Mouse (Mus musculus) erythroid progenitor cell, adult 5-6 weeks (primary cell): ENCODE data around the gene Gm33543. TPM values are rescaled to one million over a fixed set of nuclear protein-coding genes. Genes with fewer than 3 reads are reported as not detected.

Experiments
- ATAC-seq: replicated peaks from 2 replicates; pipeline ENCODE4 v1.8.0; 2016; ENCODE audit warnings: moderate number of reproducible peaks, mild to moderate bottlenecking, moderate TSS enrichment, inconsistent platforms; ENCODE audit not compliant: poor library complexity, low FRiP score, severe bottlenecking
- total RNA-seq, 2 experiments: library from RNA; stranded (forward) in 1 of 2; stranded (reverse) in 1 of 2; fragments of 150-400 nt in 1 of 2; fragments of 186-747, 209-891 nt in 1 of 2; gene quantifications; 2 replicates each; pipeline versions ENCODE4 v1.2.3 to v1.2.4; 2015 to 2017; ENCODE audit warnings: low replicate concordance in 2 of 2

The Gm33543 gene
- not detected in 2 replicates for total RNA-seq (2015; ENCODE audit: low replicate concordance)
- not detected in 2 replicates for total RNA-seq (2017; ENCODE audit: low replicate concordance)

- no peak for ATAC-seq
These were observed at the start of gene Gm33543 for GRCm38 (mm10) chr10:95842789-95843637. Gene Gm33543 (minus strand): TSS chr10:95842930.

DNA sequence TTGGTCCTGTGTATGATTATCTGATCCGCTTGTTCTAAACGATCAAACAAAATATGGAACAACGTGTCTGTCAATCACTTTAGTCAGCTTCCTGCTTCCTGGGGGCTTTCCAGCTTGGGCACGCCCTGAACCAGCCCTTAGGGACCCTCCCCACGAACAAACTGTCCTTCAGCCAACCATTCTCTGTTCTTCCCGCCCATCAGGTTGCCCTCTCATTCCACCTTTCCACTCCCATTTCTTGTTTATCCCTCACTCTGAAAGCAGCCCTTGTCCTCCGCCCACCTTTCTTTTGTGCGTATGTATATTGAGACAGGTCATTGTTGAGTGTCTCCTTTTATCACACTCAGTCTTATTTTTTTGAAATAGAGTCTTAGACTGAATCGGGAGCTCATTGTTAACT is 49.4 kb upstream of the Gm33543 start:
- ATAC-seq, result no peak

GRCm38 (mm10) chr10:95891214-95891960 is 48.7 kb upstream of the Gm33543 start:
- ATAC-seq, result no peak

DNA sequence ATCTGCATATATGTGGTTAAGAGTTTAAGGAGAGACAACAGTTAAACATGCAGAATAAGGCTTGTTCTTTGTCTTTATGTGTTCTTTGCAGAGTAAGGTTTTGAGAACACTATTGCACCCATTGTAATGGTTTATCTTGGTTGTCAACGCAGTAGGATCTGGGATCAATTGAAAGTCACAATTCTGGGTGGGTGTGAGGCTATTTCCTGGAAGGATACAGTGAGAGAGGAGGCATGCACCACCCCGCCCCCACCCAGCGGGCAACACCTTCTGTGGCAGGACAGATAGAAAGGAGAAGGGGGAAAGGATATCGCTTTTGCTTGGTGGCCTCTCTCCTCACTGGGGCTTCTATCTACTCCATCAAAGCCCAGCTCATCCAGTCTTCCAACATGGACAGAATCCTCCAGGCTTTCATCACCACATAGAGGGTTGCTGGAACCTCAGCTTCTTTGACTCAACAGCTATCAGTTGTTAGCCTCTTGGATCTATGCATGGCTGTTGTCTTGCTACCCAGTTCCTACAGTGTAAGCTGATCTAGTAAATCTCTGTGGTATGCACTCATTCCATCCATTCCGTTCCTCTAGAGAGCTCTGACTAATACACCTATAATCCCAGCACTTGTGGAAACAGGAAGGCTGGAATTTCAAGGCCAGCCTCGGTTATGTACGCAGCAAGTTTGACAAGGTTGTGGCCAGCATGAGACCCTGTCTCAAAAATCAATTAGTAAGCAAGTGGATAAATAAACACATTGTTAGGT is 41.2 kb upstream of the Gm33543 start:
- ATAC-seq, result no peak

DNA sequence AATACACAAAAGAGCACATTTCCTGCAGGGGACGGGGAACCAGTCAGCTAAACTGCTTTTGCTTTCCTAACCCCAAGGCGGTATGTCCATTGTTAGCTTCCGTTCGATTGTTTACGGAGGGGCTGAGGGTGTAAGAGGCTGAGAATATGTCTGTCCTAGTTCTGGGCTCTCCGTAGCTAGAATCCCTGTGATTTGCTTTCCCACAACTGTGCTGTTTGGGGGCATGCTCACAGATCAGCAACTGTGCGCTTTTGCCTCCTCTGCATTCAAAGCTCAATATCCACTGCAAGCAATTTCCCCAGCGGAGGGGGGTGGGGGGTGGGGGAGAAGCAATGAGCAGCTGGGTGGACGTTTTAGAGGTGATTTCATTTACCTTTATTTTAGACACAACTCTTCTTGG is 39.3 kb upstream of the Gm33543 start:
- no peak for ATAC-seq

- ATAC-seq, result no peak
These were observed 37.5 kb upstream of the Gm33543 start for GRCm38 (mm10) chr10:95879983-95880934.

DNA sequence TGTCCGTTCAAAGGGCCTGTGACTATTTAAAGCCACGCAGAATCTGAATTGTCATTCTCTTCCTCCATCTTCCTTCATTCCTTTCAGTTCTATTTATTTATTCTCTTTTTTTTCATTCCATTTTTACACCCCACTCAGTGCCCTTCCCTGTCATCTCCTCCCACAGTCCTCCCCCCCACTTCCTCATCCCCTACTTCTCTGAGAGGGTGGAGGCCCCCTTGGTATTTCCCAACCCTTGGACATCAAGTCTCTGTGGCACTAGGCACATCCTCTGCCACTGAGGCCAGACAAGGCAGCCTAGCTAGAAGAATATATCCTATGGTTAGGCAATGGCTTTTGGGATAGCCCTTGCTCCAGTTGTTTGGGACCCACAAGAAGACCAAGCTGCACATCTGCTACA is 28.1 kb upstream of the Gm33543 start:
- ATAC-seq, result no peak

GRCm38 (mm10) chr10:95868348-95868747 is 25.6 kb upstream of the Gm33543 start:
- ATAC-seq, result no peak

DNA sequence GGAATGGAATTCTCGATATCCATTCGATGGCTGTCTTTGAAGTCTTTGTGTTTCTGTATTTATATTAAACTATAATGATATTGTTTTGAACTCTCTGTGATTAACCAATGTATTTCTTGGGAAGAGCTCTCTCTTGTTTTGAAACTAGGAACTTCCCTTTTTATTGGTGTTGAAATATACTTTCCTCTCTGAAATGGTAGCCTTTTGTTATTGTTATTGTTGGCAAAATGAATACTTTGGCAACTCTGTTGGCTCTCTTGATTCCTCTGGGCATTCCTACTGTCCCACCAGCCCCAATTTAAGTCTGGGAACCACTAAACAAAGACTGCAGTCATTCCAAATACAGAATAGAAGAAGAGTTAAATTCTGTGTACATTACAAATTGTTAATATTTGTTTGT is 24.9 kb upstream of the Gm33543 start:
- ATAC-seq, result no peak

GRCm38 (mm10) chr10:95864349-95865124 is 21.8 kb upstream of the Gm33543 start:
- ATAC-seq, result no peak

DNA sequence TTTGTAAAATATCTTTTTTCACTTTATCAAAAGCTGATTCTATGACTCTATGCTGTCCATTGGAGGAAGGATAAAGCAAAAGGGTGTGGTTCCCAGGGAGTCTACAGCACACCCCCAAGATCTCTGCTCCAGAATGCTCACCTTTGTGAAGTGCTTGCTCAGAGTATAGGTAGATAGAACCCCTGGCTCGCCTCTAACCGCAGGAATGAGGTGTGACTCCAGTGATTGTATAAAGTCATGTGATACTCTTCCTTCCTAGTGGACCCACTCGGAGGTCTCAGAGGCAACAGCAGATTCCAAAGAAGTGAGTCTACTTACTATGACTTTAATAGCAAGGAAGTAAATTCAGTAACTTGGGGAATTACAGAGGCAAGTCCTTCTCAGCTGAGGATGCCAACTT is 19.9 kb upstream of the Gm33543 start:
- ATAC-seq, result no peak

GRCm38 (mm10) chr10:95858164-95858563 is 15.4 kb upstream of the Gm33543 start:
- ATAC-seq, result no peak

DNA sequence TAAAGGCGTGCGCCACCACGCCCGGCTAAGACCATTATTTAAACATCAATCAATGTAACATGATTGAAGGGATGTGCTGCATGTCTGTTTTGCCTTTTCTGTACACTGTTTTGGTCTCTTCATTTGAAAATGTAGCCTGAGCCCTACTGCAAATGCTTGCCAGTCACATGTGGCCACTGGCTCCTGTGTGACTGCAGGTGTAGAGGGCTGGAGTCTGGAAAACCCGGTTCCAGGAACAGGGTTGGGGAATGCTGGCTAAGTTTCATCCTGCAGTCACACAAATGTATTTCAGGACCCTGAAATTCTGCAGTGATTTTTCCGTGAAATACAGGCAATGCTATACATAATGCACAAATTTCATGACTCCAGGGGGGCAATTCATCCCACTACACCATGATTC is 12.7 kb upstream of the Gm33543 start:
- ATAC-seq, result no peak

GRCm38 (mm10) chr10:95850504-95850903 is 7.8 kb upstream of the Gm33543 start:
- ATAC-seq, result no peak

DNA sequence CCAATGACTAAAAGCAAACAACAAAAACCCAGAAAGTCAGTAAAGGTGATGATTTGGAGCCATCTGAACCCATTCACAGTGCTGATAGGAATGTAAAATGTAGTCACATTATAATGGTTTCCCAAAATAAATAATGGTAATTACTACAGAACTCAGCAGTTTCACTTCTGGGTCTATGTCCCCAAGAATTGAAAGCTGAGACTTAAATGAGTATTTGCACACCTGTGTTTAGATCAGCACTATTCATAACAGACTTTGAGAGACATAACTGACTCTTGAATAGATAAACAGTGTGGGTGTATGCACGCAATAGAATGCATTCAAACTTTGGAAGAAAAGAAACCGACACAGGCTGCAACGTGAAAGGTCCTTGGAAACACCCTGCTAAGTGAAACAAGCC is 4.0 kb upstream of the Gm33543 start:
- ATAC-seq, result no peak

GRCm38 (mm10) chr10:95846281-95846680 is 3.6 kb upstream of the Gm33543 start:
- no peak for ATAC-seq

DNA sequence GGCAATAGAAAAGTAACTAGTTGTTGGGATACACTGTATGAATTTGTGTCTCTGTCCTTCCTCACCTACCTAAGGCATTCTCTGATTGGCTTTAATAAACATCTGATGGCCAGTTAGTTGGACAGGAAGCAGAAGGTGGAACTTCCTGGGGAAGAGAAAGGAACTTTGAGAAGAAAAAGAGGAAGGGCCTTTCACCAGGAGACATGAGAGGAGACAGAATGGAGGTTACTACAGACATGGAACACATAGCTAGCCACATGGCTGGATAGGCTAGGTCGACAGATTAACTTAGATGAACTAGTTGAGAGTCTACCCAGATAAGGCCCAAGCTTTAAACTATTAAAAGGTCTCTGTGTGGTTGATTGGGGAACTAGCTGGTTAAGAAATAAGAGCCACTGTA is 1.1 kb upstream of the Gm33543 start:
- ATAC-seq, result no peak

DNA sequence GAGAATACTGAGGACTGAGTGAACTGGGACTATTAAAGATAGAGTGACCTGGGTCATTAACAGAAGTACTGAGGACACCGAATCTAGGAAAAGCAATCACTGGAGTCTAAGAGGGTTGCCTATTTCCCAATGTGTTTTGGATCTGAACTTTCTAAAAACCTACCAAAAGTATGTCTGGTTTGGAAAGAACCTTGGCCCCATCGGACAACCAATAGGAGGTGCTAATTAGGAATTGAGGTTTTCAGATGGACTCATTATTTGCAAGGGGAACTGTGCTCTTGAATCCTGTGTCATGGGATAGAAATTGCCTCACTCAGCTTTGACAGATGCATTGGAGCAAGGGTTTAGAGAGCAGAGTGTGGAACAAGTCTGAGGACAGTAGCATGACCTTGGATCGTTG is 1.5 kb downstream of the Gm33543 start:
- no peak for ATAC-seq

GRCm38 (mm10) chr10:95839803-95840202 is 2.9 kb downstream of the Gm33543 start:
- ATAC-seq, result no peak
